16 mouse cellular contexts compared by ENCODE assay signal in the genomic region with DNA sequence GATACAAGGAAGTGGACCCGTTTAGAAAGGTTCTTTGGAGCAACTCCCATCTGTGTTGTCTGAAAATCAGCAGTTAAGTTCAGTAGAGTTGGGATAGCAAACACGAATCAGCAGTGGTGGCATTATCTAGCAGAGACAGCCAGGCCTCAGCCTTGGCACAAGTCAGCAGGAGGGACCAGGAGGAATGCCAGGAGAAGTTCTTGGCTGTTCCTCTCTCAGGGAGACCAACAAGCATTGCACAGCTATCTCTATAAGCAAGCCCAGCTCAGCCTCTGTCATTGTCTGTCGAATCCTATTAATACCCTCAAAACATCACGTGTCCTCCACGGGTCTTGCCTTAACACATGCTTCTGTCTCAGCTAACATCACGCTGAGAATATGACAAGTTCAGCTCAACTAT.
A peak's percentile ranks its signal among the peaks of the same experiment; 100 is the strongest.
DNase-seq lines count a peak whose midpoint lies in the region; ATAC-seq and TF ChIP-seq lines count a peak whose summit lies in the region.
"Had no signal": no experiment of that assay in that cellular context is flagged by ENCODE, and none has a peak within 500 bp of the region (broad histone marks: within the 10 kb centered on the region; RNA-seq: fewer than 3 reads in every experiment).

No protein-coding gene starts in this region.

- H3K9ac ChIP-seq in midbrain, embryonic 15.5 days = no peak overlapping the region
- H3K9ac ChIP-seq: limb, embryonic 15.5 days; liver, postnatal 0 days had no signal

- no peak overlapping the region for H3K4me3 ChIP-seq in midbrain, embryonic 15.5 days
- H3K4me3 ChIP-seq in gastrocnemius, adult 2 months = no peak overlapping the region
- H3K4me3 ChIP-seq: embryonic facial prominence, embryonic 10.5 days; limb, embryonic 15.5 days; midbrain, embryonic 10.5 days had no signal

- no peaks in the 10 kb centered on the region for H3K36me3 ChIP-seq in midbrain, embryonic 15.5 days (replicated peaks)
- H3K36me3 ChIP-seq: embryonic facial prominence, embryonic 10.5 days; limb, embryonic 15.5 days; midbrain, embryonic 10.5 days had no signal

- H3K27me3 ChIP-seq in midbrain, embryonic 15.5 days (replicated peaks) = no peaks in the 10 kb centered on the region
- H3K27me3 ChIP-seq: limb, embryonic 15.5 days had no signal

- TF ChIP-seq CTCF in gastrocnemius, adult 2 months (IDR thresholded peaks at IDR 0.05) = no peak

- 90% methylated on average over 6 of the region's 6 CpGs for WGBS in midbrain, embryonic 15.5 days

- peak; percentile 16 for DNase-seq in cerebellum, adult 11-12 months
- no peak for DNase-seq in cerebellum, postnatal 4 days (ENCODE audit: low spot score in 2 of 2)
- peak; percentile 32 to 47 for DNase-seq in cerebellum, adult 18-20 months
- DNase-seq in cerebellum, postnatal 36 days = peak; percentile 26 to 40
- DNase-seq in heart, postnatal 25 days (ENCODE audit: low spot score) = peak; percentile 3
- no peak for DNase-seq in thymus, postnatal 25 days
- no peak for DNase-seq in gastrocnemius, adult 2 months
- DNase-seq: kidney, postnatal 4 days; liver, postnatal 0 days; lung, postnatal 36 days had no signal

- no peak overlapping the region for H3K27ac ChIP-seq in midbrain, embryonic 15.5 days
- H3K27ac ChIP-seq in gastrocnemius, adult 2 months = no peak overlapping the region
- H3K27ac ChIP-seq: embryonic facial prominence, embryonic 10.5 days; limb, embryonic 15.5 days; midbrain, embryonic 10.5 days had no signal

- intact Hi-C loops in heart, postnatal 25 days (cut with DNase I) = no loop called here
- intact Hi-C loops in gastrocnemius, adult 2 months (cut with DNase I) = no loop called here

- ATAC-seq in midbrain, embryonic 15.5 days (replicated peaks) = no peak
- ATAC-seq: forebrain, embryonic 14.5 days; inflammation-experienced regulatory T-cells, adult 6 months; liver, postnatal 0 days had no signal

- H3K9me3 ChIP-seq in midbrain, embryonic 15.5 days = no peaks in the 10 kb centered on the region
- H3K9me3 ChIP-seq: embryonic facial prominence, embryonic 10.5 days; limb, embryonic 15.5 days had no signal

- H3K4me1 ChIP-seq in midbrain, embryonic 15.5 days = peaks cover 4% of the 10 kb centered on the region
- H3K4me1 ChIP-seq: embryonic facial prominence, embryonic 10.5 days; limb, embryonic 15.5 days had no signal

- no peak overlapping the region for H3K4me2 ChIP-seq in midbrain, embryonic 15.5 days
- H3K4me2 ChIP-seq: limb, embryonic 15.5 days had no signal

Comparison
In these comparisons a context has a peak if more than half of its experiments do, and no peak if none do; other contexts are left out.
1. DNase-seq: peak in cerebellum, adult 11-12 months (single experiment), cerebellum, adult 18-20 months (2 of 2), cerebellum, postnatal 36 days (2 of 2) and heart, postnatal 25 days (single experiment); none in cerebellum, postnatal 4 days (0 of 2), thymus, postnatal 25 days (single experiment) and gastrocnemius, adult 2 months (single experiment).